Mouse (Mus musculus) heart, adult 18-20 months (tissue): ENCODE results near the gene AI464131. TPM values are rescaled to one million over a fixed set of nuclear protein-coding genes. Genes with fewer than 3 reads are reported as not detected.

Source experiments
- DNase-seq, 2 experiments: peaks; one replicate each; pipeline ENCODE4 v3.0.0; 2021 to 2022; ENCODE audit warnings: mixed read lengths in 1 of 2
- long read RNA-seq, 2 experiments: library from polyadenylated mRNA; stranded (forward); transcript quantifications; one replicate each; pipeline ENCODE4 v2.0.0; 2021
- total RNA-seq, 2 experiments: library from RNA; stranded (reverse); gene quantifications; 2 replicates each; pipeline ENCODE4 v1.2.3; 2021

The AI464131 gene
- 10 to 100 TPM; 12.0 to 13.2 TPM for total RNA-seq
- long read RNA-seq, experiment 1, full-length matches to known transcripts, result 11 of 13 reads
- long read RNA-seq, experiment 1, partial matches to known transcripts, result 0 of 13 reads
- long read RNA-seq, experiment 1, other reads (novel, unspliced or antisense), result 2 of 13 reads
- long read RNA-seq, experiment 2, full-length matches to known transcripts, result 8 of 12 reads
- long read RNA-seq, experiment 2, partial matches to known transcripts, result 0 of 12 reads
- long read RNA-seq, experiment 2, other reads (novel, unspliced or antisense), result 4 of 12 reads

DNA sequence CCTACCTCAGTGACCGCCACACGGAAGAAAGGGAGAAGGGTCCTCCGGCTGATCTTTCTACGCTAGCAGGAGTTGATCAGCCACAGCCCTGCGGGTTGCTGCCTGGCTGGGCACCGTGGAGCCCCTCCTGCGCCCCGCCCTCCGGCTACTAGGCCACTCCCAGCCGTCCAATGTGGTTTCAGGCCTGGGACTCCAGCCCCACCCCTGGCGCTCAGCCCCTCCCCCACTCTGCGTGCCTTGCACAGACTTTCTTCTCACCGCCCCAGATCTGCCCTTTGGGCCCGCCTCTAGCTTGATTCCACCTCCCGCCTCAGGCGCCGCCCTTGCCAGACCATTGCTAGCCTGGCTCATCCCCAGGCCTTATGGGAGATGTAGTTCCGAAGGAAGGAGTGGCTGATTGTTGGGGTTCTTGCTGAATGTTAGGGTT is at the start of gene AI464131:
Gene AI464131 (minus strand): TSS at position 91 of the 427 bp plus-strand sequence.
- DNase-seq, result peak; percentile 98 to 99

DNA sequence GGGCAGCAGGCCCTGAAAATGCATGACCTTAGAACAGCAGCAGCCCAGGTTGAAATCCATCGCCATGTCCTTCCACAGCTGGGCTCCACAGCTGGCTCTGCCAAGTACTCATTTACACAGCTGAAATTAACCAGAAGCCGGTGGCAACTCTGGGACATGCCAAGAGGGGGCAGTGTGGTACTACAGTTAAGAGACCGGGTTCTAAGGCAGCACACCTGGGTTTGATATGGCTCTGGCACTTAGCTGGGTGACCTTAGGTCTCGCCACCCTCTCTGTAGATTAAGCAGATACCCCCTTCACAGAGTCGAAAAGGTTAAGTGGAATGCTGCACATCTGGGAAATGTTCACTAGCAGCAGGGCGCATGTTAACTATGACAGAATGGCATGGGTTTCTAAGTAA is 49.7 kb upstream of the AI464131 start:
- peak; percentile 73 to 89 for DNase-seq

DNA sequence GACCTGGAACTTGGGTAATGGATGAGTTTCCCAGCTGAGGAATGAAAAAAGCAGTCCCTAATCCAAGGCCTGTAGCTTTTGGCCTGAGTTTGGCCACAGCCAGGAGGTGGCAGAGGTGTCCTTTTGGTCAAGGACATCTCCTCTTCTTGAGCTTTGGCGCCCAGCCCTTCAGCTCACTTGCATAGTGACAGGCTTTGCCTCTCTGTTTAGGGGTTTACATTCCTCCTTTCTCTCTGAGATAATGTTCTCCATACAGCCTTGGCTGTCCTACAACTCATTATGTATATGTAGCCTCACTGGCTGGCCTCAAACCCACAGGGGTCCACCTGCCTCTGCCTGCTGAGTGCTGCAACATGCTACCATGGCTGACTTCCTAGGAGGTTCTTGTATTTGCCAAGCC is 44.2 kb upstream of the AI464131 start:
- DNase-seq, result no peak

DNA sequence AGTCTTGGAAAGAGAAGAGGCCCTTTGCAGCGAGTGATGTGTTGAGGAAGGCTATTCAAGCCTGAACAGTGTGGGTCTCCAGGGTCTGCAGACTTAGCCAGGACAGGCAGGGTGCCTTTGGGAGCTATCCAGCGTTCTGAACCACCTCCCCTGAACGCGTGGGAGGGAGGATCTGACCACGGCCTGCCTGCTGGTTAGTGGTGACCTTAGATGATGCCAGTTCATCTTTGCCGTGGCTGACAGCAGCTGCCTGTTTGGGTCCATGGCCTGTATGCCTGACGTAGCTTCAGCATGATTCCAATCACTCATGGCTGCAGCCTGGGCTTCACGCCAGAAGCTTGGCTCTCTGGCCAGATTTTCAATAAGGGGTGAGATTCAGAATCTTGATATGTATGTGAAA is 43.1 kb upstream of the AI464131 start:
- no peak for DNase-seq

DNA sequence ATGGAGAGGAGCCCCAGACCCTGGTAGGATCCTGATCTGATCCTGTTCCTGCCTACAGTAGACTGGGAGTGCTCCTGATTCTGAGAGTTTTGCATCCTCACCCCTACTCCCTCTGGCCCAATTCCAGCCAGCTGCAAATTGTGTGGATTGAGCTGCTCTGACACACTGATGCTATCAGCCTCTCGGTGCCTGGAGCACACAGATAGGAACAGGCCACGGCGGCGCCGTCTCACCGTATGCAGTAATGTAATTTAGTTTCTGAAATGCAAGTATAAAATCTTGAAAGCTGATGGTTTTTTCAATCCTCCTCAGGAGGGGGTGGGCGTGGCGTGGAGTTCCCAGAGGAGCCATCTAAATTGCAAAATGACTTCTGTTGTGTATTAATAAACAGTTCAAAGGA is 39.3 kb upstream of the AI464131 start:
- no peak for DNase-seq

DNA sequence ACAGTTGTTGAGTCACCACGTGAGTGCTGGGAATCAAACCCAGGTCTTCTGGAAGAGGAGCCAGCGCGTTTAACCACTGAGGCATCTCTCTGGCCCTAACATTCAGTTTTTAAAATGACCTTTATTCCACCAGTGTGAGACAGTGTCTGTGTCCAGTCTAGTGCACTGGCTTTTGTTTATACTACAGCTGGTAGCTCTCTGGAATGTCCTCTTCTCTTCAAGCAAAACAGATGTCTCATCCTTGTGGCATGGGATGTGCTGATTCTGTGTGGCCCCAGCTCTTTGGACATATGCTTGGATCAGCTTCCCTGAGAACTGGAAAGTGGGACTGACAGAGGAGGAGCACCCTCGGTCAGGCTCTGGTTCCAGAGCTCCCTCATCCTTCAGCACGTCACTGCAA is 32.0 kb upstream of the AI464131 start:
- DNase-seq, result no peak

DNA sequence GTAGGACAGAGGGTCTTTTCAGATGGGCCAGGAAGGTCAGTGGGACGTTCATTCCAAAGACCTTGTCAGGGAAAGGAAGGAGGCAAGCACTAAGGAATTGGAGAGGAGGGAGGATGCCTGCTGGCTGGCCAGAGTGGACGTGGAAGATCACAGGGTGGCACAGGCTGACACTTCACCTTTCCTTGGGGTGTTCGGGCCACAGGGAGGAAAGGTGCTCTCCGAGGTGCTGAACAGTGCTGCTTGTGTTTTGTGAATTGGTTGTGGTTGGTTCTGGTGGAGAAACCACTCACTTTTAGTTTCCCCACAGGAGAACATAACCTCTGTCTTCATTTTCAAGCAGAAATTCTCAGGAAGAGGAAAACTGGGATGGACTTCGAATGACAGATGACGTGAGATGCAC is 29.5 kb upstream of the AI464131 start:
- DNase-seq, result no peak

DNA sequence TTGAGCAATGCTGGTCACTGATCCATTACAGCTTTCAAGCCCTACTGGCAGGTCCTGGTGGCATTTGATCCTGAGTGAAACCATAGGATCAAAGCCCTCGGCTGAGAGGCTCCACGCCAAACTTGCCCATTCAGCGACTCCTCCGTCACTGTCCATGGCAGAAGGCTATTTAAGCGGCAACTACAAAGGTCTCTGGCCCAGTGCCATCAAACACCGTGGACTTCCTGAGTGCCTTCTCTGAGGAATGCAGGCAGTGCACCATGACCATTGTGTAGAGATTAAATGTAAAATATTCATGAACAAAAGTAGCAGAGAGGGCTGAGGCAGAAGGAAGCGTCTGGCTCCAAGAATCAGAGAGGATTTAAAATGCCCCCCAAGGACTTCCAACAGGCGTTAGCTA is 25.1 kb upstream of the AI464131 start:
- DNase-seq, result no peak

DNA sequence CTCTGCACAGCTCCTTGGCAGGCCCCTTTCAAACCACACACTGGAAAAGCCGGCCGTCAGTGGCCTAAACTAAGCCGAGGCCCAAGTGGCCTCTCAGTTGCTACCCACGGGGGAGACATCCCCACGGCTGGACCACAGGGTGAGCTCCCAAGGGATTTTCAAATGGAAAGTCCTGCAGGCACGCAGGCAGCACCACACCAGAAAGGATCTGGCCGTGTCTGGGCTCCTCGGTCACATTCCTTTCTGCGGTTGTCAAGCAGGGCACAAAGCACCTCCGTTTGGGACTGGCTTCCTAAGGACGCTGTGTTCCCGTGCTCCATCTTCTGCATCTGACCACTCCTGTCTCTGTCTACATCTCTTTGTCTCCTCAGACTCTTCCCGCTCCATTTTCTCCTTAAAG is 24.2 kb upstream of the AI464131 start:
- DNase-seq, result no peak

DNA sequence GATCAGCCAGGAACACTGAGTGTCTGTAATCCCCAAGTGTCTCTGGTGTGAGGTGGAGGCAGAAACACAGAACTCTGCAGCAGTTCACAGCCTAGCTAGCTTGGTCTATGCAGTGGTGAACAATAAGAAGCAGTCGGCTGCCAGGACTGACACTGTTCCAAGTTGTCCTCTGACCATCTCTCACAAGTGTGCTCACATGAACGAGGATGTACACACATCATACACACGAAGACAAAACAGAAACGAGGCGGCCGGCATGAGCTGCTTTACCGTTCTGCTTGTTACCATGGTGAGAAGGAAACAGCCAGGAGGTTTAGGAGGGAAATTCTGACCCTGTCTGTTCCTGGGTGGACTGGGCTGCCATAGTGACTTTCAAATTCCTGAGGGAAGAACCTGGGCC is 23.7 kb upstream of the AI464131 start:
- DNase-seq, result no peak

DNA sequence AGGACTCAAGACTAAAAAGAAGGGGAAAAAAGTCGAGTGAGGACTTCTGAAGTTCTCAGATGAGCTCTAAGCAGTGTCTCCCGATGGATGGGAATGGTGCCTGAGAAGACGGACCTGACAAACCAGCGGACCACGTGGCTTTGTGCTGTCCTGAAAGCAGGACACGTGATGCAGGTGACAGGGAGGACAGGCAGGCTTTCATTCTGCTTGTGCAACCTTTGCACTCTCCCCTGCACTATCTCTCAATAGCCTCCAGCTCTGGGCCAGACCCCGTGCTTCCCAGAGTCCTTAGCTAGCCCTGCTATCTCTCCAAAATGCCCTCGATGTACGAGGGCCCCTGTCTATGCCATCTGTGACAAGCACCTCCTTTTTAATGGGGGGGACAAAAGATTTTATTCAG is 22.0 kb upstream of the AI464131 start:
- no peak for DNase-seq

DNA sequence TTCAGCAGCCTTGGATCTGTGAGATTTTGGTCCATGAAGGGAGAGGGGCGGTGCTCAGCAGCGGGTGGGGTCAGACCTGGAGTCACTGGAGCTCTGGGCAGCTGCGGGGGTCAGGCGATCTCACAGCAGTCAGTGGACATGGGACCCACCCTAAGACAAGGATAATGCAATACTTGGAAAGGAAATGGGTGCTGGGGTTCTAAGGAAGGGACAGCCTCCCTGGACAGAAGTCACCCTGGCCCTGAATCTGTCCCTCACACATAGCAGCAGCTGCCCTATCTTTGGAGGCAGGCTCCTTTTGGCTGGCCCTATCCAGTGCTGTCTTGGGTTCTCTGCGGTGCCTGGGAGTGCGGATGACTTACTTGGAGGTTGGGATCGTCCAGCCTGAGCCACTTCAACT is 21.0 kb upstream of the AI464131 start:
- DNase-seq, result no peak

DNA sequence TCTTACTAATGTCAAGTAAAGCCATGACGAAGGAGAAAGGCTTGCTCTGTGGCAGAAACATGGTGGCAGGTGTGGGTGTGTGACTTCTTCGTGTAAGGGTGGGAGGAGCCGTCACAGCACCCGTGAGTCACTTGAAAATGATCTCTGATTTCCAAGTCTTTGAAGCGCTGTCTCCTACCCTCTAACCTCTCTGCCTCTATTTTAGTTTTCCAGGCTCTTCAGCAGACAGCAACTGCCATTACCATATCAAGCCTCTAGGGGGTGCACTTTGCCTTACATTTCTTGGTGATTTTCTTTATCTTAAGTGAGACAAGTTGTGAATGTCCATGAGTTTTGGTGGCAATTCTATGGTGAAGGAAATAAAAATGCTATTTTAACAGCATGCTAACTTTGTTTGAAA is 19.9 kb upstream of the AI464131 start:
- DNase-seq, result peak in 1 of 2 experiments; percentile 64

DNA sequence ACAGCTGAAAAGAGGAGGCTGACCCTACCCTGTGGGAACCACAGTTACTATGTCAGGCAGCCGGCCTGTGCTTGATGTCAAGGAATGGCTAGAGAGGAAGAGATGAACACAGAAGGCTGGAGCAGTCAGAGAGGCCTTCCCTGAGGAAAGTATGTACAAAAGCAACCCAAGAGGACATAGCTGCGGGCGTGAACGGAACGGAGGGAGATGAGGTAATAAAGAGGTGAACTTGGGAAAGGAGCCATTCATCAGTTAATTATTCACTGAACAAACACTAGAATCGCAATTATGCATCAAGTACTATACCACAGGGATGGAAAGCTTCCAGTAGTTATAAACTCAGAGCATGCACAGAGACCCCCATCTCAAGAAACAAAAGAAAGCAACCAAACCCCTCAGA is 19.3 kb upstream of the AI464131 start:
- DNase-seq, result no peak

DNA sequence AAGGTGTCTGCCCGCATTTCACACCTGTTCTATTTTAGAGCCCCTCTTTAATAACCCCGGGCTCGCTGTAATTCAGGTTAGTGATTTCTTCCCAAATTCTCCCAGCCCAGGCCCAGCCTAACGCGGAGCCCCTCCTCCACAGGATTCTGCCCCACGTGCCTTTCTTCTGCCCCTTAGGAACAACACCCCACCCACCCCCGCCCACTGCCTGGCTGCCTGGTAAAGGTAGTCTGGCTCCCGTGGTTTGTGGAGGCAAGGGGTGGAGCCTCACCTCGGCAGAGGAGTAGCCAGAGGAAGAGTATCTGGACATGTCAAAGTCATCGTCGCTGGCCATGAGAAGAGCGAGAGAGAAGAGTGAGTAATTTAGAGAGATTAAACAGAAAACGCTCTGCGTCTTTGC is 17.8 kb upstream of the AI464131 start:
- no peak for DNase-seq

DNA sequence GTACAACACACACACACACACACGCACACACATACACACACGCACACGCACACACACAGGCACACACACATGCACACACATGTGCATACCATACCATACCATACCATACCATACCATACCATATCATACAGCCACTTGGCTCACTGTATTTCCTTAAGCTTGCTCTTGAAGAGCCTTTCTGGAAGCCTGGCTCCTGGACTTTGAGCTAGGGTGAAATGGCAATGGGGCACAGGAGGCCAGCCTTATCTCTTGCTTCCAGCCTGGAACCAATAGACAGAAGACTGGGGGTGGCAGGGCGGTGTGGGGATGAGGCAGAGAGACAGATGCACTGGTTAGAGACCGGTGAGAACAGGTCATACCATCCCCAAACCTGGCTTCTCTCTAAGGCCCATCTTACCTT is 16.3 kb upstream of the AI464131 start:
- no peak for DNase-seq

DNA sequence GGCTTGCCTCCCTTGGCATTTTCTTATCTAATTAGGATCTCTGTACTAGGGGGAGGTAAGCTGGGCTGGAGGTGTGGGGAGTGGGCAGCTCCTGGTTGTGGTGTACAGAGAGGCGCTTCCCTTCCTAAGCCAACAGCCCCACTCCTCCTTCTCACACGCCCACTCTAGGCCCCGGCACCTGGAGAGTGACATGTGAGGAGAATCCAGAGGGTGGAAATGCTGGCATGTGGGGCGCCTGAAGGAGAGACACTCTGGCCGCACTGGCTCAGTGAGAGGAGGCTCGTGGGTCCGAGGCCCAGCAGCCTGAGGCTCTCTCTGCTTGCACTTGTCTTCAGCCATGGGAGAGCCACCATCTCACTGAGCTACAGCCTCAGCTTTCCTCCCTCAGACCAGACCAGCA is 15.5 kb upstream of the AI464131 start:
- DNase-seq, result no peak

DNA sequence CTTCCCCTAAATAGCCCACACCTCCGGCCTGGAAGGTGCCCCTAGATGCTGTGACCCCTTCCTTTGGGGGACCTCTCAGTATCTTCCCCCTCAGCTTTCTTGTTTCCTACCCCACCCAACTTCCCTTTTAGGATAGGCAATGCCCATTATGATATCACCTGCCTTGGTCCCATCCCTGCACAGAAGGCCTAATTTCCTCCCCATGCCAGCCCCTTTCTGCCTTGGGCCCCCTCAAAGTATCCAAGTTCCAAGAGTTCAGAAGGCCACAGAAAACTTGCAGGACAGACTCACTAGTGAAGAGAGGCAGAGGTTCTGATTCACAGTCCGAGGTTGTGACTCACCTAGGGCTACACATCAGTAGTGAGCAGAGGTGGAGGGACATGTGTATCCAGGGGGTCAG is 14.4 kb upstream of the AI464131 start, which contains the start of gene 1110017D15Rik:
Gene 1110017D15Rik (minus strand): TSS at position 101 of the 400 bp plus-strand sequence.
- no peak for DNase-seq

DNA sequence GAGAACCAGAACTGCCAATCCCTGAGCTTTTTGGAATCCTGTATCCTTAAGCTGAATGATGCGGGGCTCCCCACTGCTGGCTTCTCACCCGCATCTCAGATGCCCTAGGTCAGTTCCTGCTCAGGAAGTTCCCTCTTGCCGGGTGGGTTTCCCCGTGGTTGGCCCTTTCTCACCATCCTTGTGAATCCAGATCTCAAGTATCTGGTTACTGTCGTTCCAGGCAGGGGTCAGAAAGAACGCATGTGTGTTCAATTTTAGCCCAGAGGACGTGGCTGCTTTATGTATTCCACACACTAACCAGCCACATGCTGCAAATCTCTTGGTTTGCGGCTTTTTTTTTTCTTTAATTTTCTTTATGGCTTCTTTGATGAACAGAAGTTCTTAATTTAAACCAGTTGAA is 10.8 kb upstream of the AI464131 start:
- no peak for DNase-seq

DNA sequence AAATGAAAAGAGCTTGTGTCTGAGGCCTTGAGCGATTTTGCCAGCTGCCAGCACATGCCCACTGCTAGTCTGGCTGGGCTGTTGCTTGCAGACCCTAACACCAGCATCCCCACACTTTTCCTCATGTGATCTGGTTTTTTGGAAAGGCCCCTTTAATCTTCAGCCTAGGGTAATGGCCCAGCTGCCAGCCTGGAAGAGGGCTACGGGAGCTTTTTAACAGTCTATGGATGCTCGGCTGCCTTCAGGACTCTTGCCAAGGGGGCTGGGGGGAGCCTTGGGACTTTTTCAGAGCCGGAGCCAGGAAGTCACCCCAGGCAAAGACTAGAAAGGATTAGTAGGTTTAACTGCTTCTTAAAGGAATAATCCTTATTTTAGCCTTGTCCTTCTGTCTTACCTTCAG is 10.4 kb upstream of the AI464131 start:
- no peak for DNase-seq

DNA sequence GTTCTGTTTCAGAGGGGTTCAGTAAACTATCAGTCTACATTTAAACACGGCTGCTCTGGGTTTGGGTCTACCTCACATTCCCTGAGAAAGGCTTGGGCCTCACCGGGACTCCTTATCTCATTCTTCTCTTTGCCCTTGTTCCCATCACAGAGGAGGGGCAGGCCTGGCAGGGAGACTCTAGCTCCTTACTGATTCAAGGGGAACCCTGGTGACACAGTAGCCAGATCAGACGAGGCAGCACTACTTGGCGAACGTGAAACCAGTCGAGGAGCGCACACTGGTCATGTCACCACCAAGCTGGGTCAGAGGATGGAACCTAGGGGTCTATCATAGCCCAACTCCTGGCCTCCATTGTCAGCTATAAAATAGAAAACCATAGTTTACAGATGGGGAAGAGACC is 5.1 kb upstream of the AI464131 start:
- no peak for DNase-seq

DNA sequence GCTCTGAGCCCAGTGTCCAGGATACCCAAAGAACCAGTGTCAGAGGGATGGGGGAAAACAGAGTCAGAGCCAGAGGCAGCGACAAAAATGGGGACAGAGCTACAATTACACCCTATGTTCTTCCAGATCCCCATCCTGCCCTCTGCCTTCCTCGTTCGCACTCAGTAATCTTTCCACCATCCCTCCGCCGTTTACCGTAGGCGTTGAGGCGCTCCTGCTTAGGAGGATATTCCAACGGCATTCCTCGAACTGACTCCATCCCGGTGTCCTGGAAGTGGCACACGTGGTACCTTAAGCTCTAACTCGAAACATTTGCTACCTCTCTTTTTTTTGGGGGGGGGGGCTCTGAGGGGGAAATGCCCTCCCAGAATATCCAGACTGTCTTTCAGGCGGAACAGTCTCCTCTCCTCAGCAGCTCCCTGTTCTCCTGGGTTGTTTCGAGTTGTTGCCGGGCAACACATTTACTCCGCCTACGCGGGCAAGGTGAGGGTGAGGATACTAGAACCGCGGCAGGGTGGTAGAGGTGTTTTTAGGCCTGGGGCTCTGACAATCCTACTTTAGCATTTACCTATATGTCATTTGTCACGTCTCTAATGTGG is 4.5 kb upstream of the AI464131 start:
- no peak for DNase-seq

DNA sequence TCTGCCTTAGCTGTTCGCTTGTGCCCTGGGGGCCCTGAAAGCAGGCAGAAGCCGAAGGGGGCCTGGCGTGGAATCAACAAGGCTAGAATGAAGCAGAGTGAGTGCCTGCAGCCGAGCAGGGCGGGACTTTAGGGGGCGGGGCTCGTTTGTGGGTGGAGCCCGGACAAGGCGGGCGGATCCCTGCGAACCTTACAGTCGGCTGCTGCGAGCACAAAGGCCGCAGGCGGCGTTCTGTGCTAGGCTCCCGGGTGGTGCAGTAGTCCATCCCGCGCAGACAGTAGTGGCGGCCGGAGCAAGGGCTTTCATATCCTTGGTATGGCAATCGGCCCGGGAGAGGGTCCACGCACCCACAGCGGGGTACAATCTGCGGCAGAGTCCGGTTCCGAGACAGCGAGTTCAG is 4.0 kb upstream of the AI464131 start:
- peak; percentile 90 to 94 for DNase-seq

DNA sequence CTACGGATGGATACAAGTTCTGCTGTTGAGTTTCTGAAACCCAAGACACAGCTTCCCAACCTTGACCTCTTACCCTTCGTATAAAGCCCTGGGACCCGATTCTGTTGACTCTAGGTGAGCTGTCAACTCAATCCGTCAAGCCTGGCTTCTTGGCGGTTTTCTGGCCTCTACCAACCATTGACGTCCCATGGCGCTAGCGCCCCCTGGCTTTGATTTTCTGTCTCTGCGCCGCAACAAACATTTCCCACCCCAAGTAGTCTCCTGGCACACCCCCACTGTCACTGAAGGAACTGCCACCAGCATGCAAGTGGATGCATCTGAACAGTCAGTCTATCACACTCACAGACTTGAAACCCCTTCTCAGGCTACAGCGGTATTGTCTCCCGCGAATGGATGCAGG is 3.3 kb upstream of the AI464131 start:
- peak; percentile 58 to 66 for DNase-seq
